Mouse (Mus musculus) left cerebral cortex, postnatal 25 days (tissue): Measurements from ENCODE around the gene Nfkbil1. TPM values are rescaled to one million over a fixed set of nuclear protein-coding genes. Genes with fewer than 3 reads are reported as not detected.
"Not testable (repeated sequence)": the region's sequence is repeated elsewhere in the genome, so short reads cannot be mapped to it uniquely, and the experiment has no call there.

Source experiments
- DNase-seq, 2 experiments: peaks; one replicate each; pipeline ENCODE4 v3.0.0; 2022; ENCODE audit warnings: low spot score in 2 of 2, mixed read lengths in 1 of 2
- intact Hi-C: fragments of 180-260 bp; cut with DNase I; formaldehyde crosslinking; loops from one replicate; pipeline ENCODE4 v1.15.1; 2025
- total RNA-seq, 2 experiments: library from RNA; stranded (reverse); gene quantifications; 2 replicates each; pipeline ENCODE4 v1.2.3; 2021

Nfkbil1 gene
- total RNA-seq, 2 experiments from 2014 or later = 11.7 to 12.8 TPM

DNA sequence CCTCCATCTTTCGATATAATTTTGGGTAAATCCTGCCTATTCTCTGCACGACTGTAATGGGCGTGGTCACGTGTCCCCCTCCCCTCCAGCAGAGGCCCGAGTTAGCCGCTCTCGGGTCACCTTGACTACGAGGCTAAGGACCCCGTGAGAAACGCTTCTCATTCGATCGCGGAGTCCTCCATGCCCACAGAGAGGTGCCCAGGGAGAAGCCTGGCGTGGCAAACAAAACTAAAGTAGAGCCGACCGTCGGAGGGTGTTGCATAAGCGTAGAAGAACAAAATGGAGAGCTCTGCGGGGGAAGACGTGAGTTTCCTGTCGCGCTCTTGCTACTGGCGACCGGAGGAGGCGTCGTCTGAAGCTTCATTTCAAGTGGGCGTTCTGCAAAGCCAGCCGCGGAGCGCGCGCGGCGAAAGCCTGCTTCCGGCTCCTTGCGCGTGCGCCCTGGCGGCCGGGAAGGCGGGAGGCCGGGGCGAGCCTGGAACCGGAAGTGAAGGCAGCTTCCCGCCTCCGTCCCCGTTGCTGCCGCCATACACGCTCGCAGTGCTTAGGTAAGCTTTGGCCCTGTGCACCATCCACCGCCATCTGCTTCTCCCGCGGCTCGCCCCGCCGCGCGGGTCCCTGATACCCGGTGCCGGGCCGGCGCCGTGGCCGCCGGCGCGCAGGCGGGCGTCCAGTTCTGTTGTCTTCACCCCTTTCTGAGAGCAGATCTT is 5.9 kb upstream of the Nfkbil1 start, which contains the start of gene Ddx39b:
Gene Ddx39b (plus strand): TSS at position 442 of the 710 bp plus-strand sequence.
- intact Hi-C loops = loop anchor here (5.0 kb wide), 1 partner anchor 239 kb away; the partner anchor contains the start of gene Vars
- peak; percentile 97 to 98 for DNase-seq

DNA sequence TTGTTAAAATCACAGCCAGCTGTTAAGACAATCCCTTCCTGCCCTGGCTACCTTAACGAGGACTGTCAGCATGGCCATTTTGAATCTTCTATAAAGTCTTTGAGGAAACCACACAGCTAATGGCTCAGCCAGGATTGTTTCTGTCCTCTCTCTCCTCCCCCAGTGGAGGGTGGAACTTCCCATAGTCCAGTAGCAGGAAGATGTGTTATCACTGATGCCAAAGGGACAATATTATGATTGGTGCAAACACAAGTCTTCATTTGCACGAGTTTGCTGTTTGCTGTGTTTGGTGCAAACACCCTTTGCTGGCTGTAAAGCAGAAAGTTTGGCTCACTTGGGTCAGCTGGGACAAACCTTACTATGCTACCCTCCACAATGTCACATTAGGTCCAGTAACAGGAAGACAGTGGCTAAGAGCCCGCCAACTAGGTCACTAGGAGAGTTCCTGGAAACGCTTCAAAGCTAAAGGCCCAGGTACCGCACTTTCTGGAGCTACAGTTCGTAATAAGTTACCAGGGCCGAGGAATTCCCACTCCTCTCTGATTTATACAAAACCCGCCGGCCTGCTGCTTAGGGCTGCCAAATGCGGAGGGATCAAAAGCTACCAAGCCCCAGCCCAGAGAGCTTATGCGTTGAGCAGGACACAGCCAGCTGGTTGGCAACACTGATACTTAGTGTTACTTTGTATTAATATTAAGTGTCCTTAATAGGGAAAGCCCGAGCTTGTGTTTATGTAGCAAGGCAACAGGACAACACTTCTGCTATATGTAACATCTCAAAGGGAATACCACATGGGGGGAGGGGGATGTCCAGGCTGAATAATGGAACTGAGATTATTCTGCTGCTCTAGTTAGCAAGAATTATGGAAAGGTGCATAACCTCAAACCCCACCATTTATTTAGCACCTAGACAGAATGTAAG is 5.1 kb upstream of the Nfkbil1 start:
- DNase-seq = no peak
- intact Hi-C loops = loop anchor here (5.0 kb wide), 1 partner anchor 238 kb away; the partner anchor contains the start of gene Vars

DNA sequence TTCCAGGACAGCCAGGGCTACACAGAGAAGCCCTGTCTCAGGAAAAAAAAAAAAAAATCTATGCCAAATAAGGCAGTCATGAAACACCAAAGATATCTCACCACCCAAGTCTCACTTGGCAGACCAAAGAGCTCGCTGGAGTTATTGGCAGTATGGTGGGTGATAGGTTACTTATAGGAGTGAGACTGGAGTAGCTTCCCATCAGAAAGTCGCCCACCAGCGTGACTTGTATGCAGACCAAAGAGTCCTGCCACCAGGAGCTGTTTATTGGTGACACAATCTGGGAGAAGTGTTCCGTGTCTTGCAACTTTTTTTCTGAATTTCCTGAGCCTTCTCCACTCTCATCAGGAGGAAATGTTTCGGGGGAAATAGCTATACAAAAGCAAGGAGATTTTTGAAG is 4.1 kb upstream of the Nfkbil1 start:
- DNase-seq = peak in 1 of 2 experiments; percentile 60
- intact Hi-C loops = loop anchor here (5.0 kb wide), 1 partner anchor 237 kb away; the partner anchor contains the start of gene Vars

DNA sequence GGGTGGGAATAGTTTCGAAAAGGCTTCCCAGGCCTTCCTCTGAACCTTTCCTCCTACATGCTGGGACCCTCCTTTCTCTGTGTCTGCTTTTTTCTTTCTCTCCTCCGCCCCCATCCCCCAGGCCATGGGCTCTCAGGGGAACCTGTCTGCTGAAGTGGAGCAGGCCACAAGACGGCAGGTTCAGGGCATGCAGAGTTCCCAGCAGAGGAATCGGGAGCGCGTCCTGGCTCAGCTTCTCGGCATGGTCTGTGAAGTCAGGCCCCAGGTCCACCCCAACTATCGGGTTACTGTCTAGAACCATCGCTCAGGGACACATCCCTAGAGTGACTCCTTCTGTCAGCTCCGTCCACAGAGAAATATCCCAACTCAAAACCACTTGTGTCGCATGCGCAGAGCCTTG is 1.9 kb upstream of the Nfkbil1 start:
- no peak for DNase-seq
- intact Hi-C loops = no loop called here

DNA sequence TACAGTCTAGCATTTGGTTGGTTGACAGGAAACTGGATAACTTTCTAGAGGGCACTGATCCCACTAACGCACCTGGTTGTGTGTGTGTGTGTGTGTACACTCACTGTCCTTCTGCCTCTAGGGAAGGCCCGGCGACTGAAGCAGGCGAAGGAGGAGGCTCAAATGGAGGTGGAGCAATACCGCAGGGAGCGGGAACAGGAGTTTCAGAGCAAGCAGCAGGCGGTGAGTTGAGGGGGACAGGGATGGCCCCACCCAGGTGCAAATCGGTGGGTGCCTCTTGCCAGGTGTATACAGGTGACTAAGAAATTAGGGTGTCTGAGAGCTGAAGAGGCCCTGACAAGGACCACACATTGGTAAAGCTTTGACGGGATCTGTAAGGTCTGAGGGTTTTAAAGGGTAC is 1.4 kb upstream of the Nfkbil1 start:
- DNase-seq = peak in 1 of 2 experiments; percentile 62
- intact Hi-C loops = loop anchor here (1.0 kb wide), 1 partner anchor 116 kb away; the partner anchor contains the start of gene Gpank1

DNA sequence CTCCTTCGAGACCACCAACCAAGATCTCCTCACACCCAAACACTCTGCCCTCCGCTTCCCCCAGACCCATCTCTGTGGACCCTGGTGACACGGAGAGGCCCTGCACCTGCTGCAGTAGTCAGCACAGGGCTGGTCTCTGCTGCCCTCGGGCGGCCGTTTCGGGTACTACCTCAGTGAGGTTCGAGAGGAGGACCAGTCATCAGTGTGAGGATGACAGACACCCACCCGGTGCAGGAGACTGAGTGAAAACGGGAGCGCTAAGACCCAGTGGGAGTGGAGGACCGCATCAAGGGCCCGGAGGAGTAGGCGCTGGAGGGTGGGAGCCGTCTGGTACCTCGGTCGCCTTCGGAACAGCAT is 776 bp upstream of the Nfkbil1 start:
- DNase-seq = peak; percentile 99
- intact Hi-C loops = loop anchor here (1.0 kb wide), 1 partner anchor 115 kb away; the partner anchor contains the start of gene Gpank1

DNA sequence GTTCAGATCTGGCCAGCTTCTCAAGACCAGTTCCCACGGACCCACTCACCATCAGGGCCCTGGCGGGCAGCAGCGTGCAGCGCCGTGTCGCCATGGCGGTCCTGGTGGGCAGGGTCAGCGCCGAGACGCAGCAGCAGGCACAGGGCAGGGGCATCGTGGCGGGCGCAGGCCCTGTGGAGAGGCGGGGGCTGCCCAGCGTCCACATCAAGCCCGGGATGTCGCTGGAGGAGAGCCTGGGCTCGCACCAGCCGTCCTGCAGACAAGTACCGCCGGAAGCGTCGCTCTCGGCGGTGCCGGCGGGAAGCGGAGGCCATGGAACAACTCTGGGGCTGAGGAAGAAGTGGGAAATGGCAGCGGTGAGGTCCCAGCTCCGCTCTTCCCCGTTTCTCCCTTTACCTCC is 689 bp downstream of the Nfkbil1 start:
- intact Hi-C loops = loop anchor here (1.0 to 5.0 kb wide), 2 partner anchors 38 to 70 kb away; no protein-coding TSS in a partner anchor
- no peak for DNase-seq

DNA sequence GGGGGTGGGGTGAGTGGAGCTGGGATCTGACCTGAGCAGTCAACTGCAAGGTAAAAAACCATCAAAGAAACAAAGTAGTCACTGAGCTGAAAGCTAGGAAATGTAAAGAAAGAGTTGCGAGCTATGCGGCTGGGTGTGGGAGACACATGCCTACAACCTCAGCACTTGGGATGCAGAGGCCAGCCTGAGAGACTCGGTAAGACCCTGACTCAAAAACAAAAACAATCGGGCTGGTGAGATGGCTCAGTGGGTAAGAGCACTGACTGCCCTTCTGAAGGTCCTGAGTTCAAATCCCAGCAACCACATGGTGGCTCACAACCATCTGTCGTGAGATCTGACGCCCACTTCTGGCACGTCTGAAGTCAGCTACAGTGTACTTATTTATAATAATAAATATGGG is 1.5 kb downstream of the Nfkbil1 start:
- intact Hi-C loops = loop anchor here (5.0 kb wide), 1 partner anchor 37 kb away; no protein-coding TSS in a partner anchor
- not testable (repeated sequence) for DNase-seq

DNA sequence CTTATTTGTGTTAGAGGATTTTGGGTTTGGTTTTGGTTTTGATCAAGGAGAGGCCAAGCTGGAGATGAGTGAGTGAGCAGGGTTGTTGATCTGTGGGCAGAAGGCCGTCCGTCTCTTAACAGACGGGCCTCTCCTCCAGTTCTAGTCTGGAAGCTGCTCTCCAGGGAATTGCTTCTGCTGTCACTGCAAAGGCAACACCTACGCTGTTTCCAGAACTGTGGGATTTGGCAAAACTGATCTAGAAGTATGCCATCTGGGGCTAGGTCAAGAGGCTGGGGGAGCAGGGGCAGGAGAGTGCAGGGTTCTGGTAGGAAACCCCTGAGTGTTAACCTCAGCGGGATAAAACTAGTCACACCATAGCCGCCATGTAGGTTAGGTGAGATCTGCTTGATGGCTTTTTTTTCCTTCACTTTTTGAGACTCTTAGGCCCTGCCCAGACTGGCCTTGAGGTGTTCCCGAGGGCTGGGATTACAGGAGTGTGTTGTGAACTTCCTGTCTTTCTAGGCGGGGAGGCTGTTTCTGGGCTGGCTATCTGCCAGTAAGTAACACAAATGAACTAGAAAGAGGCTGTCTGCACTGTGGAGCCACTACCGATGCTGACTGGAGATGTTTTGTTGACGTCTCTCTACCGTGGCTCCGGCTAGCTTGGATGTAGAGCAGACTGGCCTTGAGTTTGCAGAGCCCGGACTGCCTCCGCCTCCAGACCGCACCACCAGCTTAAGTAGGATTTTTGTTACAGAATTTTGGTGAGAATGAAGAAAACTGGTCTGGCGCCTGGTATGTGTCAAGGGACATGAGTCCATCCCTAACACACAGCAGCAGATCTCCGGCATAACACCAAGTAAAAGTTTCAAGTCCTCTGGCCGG is 2.2 kb downstream of the Nfkbil1 start, which contains the start of gene Atp6v1g2:
Gene Atp6v1g2 (plus strand): TSS at position 547 of the 867 bp plus-strand sequence.
- intact Hi-C loops = loop anchor here (5.0 kb wide), 1 partner anchor 36 kb away; no protein-coding TSS in a partner anchor
- DNase-seq = no peak

DNA sequence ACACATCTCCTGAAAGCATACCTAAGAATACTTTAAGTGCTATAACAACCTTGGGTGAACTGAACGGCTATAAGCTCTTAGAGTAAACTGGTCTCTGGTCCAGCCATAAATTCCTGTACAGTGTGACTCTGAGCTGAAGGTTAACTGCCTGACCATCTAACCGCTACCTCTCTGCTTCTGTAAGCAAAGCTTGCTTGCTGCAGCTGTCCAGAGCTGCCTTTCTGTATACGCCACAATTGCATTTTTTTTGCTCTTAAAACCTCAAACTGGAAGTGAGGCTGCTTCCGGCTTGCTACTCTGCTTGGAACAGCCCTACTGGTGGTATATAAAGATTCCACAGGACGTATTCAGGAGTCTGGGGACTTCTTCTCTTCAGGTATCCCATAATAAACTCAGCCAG is 2.9 kb downstream of the Nfkbil1 start:
- intact Hi-C loops = loop anchor here (1.0 to 5.0 kb wide), 2 partner anchors 35 to 54 kb away; no protein-coding TSS in a partner anchor
- DNase-seq = no peak

DNA sequence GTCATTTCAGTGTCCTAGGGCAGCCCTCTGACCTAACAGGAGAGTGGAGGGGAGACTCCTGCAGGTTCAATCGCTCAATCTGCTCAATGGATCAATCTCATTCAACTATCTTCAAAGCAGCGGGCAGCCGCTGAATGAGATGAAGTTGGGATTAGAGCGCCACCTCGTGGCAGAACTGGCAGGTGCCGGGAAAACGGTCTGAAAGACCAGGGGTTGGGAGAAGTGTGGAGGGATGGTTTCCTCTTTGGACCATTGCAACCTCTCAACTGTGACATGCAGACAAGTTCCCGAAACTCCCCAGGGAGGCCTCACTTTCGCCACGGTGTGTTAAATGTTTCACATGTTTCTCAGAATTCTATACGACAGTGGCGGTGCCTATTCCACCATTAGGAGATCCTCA is 3.5 kb downstream of the Nfkbil1 start:
- intact Hi-C loops = loop anchor here (1.0 to 5.0 kb wide), 2 partner anchors 35 to 54 kb away; no protein-coding TSS in a partner anchor
- DNase-seq = peak; percentile 85 to 86

DNA sequence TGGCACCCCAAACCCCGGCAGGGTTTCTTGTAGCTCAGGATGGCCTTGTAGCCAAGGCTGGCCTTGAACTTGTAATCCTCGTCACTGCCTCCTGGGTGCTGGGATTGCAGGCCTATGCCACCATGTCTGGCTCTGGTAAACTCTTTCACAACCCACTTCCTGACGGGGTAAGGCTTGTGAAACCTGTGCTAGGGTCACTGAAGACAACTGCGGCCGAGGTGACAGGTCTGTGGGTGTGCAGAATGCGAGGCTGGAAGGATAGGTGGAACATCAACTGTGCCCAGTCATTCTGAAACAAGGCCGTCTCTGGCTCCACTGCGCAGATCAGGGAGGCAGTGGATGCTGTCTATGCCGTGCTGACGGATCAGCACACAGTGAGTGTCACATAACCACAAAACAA is 4.6 kb downstream of the Nfkbil1 start:
- no peak for DNase-seq
- intact Hi-C loops = loop anchor here (5.0 kb wide), 1 partner anchor 34 kb away; no protein-coding TSS in a partner anchor

DNA sequence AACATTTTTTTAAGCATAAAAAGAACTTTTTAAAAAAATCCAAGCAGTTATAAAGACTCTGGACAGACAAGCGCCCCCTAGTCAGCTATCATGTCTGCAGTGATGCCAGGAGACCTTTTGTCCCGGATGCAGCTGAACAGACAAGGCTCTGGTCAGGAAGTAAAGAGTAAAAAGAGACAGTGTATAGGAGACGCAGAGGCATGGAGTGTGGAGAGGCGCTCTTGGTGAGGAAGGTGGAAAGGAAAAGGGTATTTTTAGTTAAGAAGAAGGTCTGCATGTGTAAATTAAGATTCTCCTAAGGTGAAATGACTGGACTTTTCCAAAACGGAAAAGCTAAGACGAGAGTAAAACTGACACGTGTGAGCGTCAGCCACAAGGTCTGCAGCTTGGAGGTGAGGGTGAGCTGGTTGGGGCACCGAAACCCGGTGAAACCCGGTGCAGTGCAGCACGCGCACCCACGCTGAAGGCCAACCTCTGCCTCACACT is 9.0 kb downstream of the Nfkbil1 start:
- intact Hi-C loops = no loop called here
- no peak for DNase-seq

DNA sequence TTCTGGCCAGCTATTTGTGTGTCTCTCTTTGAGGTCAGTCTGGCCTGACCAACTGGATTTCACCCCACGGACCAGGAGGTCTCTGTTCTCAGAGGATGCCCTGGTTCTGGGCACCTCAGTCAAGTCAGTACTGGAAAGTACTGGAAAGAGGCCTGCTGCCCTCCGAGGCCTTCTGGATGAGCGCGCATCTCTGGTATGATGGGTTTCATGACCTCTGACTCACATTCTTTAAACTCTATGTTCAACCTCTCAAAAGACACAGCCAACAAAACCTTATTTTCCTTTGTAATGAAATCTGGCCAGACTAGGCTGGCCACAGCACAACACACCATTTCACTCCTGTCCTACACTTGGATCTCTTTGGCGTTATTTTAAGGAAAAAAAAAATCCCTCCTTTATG is 10.1 kb downstream of the Nfkbil1 start:
- DNase-seq = no peak
- intact Hi-C loops = no loop called here

DNA sequence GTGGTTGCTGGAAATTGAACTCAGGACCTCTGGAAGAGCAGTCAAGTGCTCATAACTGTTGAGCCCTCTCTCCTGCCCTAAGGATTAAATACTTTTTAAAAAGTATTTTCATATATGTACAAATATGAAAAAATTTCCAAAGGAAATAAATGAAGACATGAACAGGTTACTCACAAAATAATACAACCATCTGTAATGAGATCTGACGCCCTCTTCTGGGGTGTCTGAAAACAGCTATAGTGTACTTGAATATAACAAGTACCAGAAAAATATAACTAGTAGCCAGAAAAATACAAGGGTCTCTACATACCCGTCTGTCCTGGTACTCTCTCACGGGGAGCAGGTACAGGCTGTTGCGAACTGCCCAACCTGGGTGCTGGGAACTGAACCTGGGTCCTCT is 11.0 kb downstream of the Nfkbil1 start:
- intact Hi-C loops = no loop called here

DNA sequence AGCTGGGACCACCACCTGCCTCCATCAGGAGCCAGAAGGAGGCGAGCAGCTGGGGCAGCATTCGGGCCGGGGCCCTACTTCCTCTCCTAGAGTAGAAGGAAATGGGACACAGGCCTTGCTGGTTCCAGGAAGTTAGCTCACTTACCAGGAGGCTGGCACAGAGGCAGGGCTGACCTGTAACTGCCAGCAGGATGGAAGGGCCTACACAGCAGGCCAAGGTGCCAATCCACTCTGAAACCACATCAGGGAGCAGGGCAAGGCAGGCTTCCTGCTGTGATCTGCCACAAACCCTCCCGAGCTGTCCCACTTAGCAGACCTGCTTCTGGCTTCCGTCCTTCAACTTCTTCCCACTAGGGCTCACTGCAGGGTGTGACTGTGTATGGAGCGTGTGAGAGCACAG is 13.3 kb downstream of the Nfkbil1 start:
- intact Hi-C loops = no loop called here
- no peak for DNase-seq

More for the DNA sequence above, 11.0 kb downstream of the Nfkbil1 start:
- no peak for DNase-seq

DNA sequence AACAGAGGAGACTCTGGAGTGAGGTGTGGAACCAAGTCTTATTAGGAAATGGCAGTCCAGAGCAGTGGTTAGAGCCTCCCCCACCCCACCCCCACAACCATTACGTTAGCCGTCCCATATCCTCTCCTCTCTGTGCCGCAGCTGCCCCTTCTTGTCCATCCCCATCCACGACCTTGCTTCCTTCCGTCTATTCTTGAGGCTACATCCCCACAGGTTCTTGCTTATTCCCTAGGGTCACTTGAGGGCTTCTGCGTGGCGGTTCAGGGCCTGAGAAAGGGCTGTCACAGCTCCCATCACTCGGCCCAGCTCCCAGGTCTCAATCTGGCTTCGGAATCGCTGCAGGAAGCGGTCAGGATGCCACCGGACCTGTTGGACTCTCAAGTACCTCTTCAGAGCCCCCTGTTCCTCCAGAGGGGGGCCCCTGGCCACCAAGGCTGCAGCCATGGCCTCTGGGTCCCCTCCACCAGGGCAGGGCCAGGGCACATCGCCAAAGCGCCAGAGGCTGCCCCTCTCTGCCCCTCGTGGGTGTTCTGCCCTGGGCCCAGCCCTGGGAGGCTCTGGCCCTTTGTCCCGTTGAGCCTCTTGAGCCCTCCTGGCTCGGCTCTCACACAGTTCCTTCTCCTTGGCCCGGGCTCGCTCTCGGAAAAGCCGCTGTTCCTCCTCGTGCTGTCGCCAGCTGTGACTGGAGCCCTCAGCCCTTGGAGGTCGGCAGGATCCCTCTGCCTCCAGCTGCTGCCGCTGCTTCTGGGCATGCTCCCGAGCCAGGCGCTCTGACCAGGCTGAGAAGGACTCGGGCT is 15.2 kb downstream of the Nfkbil1 start, which contains the start of gene Gm16181:
Gene Gm16181 (plus strand): TSS at position 679 of the 797 bp plus-strand sequence.
- no peak for DNase-seq
- intact Hi-C loops = no loop called here

DNA sequence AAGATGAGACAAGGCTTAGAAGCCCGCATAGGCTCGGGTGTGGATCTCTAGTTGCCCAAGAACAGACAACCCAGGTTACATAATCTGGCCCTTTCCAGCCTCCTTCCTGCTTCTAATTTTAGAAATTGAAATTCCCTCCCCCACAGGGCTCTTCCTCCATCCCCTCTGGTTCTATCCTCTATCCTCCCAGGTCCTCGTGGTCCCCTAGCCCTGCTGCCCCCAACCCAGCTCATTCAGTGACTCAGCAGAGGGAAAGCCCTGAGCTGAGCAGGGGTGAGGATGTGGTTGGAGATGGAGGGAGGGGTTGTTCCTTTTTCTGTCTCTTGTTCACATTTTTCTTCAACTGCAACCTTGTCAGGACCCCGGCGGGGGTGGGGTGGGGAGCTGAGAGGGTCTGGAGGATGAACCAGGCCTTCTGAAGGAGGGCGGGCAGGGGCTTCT is 16.0 kb downstream of the Nfkbil1 start:
- DNase-seq = no peak
- intact Hi-C loops = no loop called here
